Mouse (Mus musculus): Measurements from ENCODE around the gene Klk7.

GRCm38 (mm10) chr7:43843801-43844200 is 32.7 kb downstream of the Klk7 start:
- no peak for TF ChIP-seq CTCF (IDR thresholded peaks at IDR 0.05; ENCODE audit: control insufficient read depth, insufficient read depth, low read length)
- no peak for TF ChIP-seq POLR2A (IDR thresholded peaks at IDR 0.05; ENCODE audit: borderline replicate concordance, control insufficient read depth, low read depth, low read length)

Measured in bone marrow, adult 2 months (tissue).